Mouse (Mus musculus) heart, embryonic 15.5 days (tissue): ENCODE data around the gene 4930590J08Rik. TPM values are rescaled to one million over a fixed set of nuclear protein-coding genes. Genes with fewer than 3 reads are reported as not detected.
A peak's percentile ranks its signal among the peaks of the same experiment; 100 is the strongest.
"Not testable (repeated sequence)": the region's sequence is repeated elsewhere in the genome, so short reads cannot be mapped to it uniquely, and the experiment has no call there.

Experiments
- ATAC-seq: fragments of 200-750 bp; cut with Nextera tagmentation; replicated peaks from 2 replicates; pipeline ENCODE4 v1.8.0; 2017; ENCODE audit warnings: low read depth, moderate TSS enrichment; ENCODE audit not compliant: insufficient number of reproducible peaks, insufficient read depth, low FRiP score
- H3K27ac ChIP-seq: fragments of 300-500 bp; sonication (generic); 2 replicates; pipeline ENCODE4 v1.5.1; 2015; ENCODE audit warnings: mild to moderate bottlenecking, inconsistent platforms
- H3K27me3 ChIP-seq: fragments of 300-500 bp; sonication (generic); 2 replicates; pipeline ENCODE4 v1.6.1; 2015; ENCODE audit warnings: inconsistent platforms
- H3K36me3 ChIP-seq: fragments of 300-500 bp; sonication (generic); 2 replicates; pipeline ENCODE4 v1.6.1; 2015; ENCODE audit warnings: mild to moderate bottlenecking, inconsistent platforms
- H3K4me1 ChIP-seq: fragments of 300-500 bp; sonication (generic); replicated peaks from 2 replicates; pipeline ENCODE4 v1.6.1; 2015; ENCODE audit warnings: inconsistent platforms
- H3K4me2 ChIP-seq: fragments of 300-500 bp; sonication (generic); 2 replicates; pipeline ENCODE4 v1.6.1; 2015; ENCODE audit warnings: inconsistent platforms, mild to moderate bottlenecking, moderate library complexity
- H3K4me3 ChIP-seq: fragments of 300-500 bp; sonication (generic); 2 replicates; pipeline ENCODE4 v1.5.1; 2015; ENCODE audit warnings: mild to moderate bottlenecking, inconsistent platforms
- H3K9ac ChIP-seq: fragments of 300-500 bp; sonication (generic); 2 replicates; pipeline ENCODE4 v1.6.1; 2015; ENCODE audit warnings: mild to moderate bottlenecking, inconsistent platforms
- H3K9me3 ChIP-seq: fragments of 300-500 bp; sonication (generic); replicated peaks from 2 replicates; pipeline ENCODE4 v1.6.1; 2016; ENCODE audit warnings: inconsistent platforms
- WGBS: fragments of 180-500 bp; shearing (Covaris S2); methylation state at CpG from one replicate; pipeline ENCODE4 v1.1.7; 2015; ENCODE audit warnings: mixed read lengths; 5-methylcytosine and 5-hydroxymethylcytosine counted together
- polyA plus RNA-seq: library from polyadenylated mRNA; unstranded; fragments of >200 nt; fragmentation: Nextera tagmentation; extraction: Ambion mirVana; gene quantifications from 2 replicates; pipeline ENCODE4 v1.2.1, GENCODE M21; 2015

4930590J08Rik gene
- polyA plus RNA-seq, 1 experiment from 2014 or later: 0.31 TPM

DNA sequence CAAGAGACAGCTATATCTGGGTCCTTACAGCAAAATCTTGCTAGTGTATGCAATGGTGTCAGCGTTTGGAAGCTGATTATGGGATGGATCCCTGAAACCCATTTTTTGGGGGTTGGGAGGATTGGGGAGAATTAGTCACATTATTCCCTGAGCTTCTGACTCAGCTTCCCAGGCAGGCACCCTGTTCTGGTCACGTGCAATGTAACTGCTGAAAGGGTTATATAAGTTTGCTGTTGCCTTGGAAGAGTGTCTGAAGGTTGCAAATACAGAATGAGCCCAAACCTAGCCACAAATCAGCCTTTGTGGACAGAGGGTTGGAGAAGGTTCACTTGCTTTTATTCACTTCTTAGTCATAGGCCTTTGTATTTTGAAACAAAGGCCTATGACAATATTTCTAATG is 10.8 kb upstream of the 4930590J08Rik start:
- Histone ChIP-seq H3K4me1 (no peaks in the 10 kb centered on the region), H3K27ac (no peak overlapping the region), H3K4me3 (no peak overlapping the region), H3K4me2 (no peak overlapping the region), H3K9ac (no peak overlapping the region), H3K36me3 (peaks cover 85% of the 10 kb centered on the region), H3K27me3 (no peaks in the 10 kb centered on the region), H3K9me3 (no peaks in the 10 kb centered on the region)
- ATAC-seq: no peak
- 92% methylated on average over 2 of the region's 2 CpGs for WGBS

DNA sequence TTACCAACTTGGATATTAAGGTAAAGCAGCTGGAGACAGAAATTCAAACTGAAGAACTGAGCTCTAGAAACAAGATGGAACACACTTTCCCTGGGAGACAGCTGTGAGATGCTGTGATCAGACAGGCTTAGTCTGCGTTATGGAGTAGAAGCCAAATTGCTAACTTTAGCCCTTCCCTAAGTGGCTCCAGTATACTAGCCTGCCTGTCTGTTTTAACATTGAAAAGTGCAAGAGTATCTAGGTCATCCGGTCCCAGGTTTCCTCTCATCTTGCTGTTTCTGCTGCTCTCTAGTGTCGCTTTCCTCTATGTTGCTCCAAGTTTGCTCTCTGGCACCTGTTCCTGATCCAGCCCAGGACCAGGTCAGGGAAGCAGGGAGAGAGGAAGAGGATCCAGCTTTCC is 5.8 kb upstream of the 4930590J08Rik start:
- Histone ChIP-seq H3K4me3 (no peak overlapping the region), H3K9ac (no peak overlapping the region), H3K27me3 (no peaks in the 10 kb centered on the region), H3K9me3 (no peaks in the 10 kb centered on the region), H3K27ac (no peak overlapping the region), H3K4me1 (no peaks in the 10 kb centered on the region), H3K4me2 (no peak overlapping the region), H3K36me3 (peaks cover 85% of the 10 kb centered on the region)
- no peak for ATAC-seq
- 81% methylated on average over 3 of the region's 3 CpGs for WGBS

GRCm38 (mm10) chr6:91901505-91901904 is 1.1 kb upstream of the 4930590J08Rik start:
- no peaks in the 10 kb centered on the region for H3K4me1 ChIP-seq
- no peak; the same call in 1 of the 2 replicates for ATAC-seq
- H3K27ac ChIP-seq: no peak overlapping the region
- H3K4me3 ChIP-seq: no peak overlapping the region
- H3K27me3 ChIP-seq: no peaks in the 10 kb centered on the region
- H3K9ac ChIP-seq: no peak overlapping the region
- no peaks in the 10 kb centered on the region for H3K9me3 ChIP-seq
- H3K4me2 ChIP-seq: no peak overlapping the region
- WGBS: 28% methylated on average over 5 of the region's 5 CpGs
- H3K36me3 ChIP-seq: peaks cover 47% of the 10 kb centered on the region

GRCm38 (mm10) chr6:91914011-91914410 is 11.4 kb downstream of the 4930590J08Rik start:
- no peaks in the 10 kb centered on the region for H3K36me3 ChIP-seq
- H3K4me1 ChIP-seq: no peaks in the 10 kb centered on the region
- H3K4me3 ChIP-seq: no peak overlapping the region
- no peak overlapping the region for H3K4me2 ChIP-seq
- no peak overlapping the region for H3K27ac ChIP-seq
- H3K9ac ChIP-seq: no peak overlapping the region
- H3K9me3 ChIP-seq: no peaks in the 10 kb centered on the region
- no peak for ATAC-seq
- WGBS: 84% methylated on average over 10 of the region's 10 CpGs
- no peaks in the 10 kb centered on the region for H3K27me3 ChIP-seq

DNA sequence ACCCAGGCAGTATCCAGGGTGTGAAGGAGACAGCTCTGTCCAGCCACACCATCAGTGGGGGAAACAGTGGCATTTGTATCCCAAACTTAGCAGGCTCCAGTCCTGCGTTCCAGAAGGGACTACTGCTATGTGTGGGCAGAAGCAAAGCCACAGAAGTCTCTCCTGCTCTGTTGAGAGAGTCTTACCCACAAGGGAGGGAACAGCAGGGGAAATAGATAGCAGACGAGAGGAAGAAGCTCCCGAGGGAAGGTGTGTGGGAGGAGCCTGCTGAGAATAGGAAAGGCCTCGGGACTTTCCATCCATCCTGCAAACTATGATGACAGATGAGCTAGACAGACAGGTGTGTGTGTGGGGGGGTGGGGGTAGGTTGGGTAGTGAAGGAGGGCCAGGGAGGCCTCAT is 14.7 kb downstream of the 4930590J08Rik start:
- Histone ChIP-seq H3K27ac (no peak overlapping the region), H3K9me3 (no peaks in the 10 kb centered on the region), H3K4me1 (no peaks in the 10 kb centered on the region), H3K4me3 (no peak overlapping the region), H3K9ac (no peak overlapping the region), H3K36me3 (no peaks in the 10 kb centered on the region), H3K4me2 (no peak overlapping the region), H3K27me3 (no peaks in the 10 kb centered on the region)
- ATAC-seq: no peak
- WGBS: 24% methylated on average over 4 of the region's 4 CpGs

GRCm38 (mm10) chr6:91917716-91918115 is 15.1 kb downstream of the 4930590J08Rik start:
- no peak overlapping the region for H3K4me2 ChIP-seq
- no peaks in the 10 kb centered on the region for H3K36me3 ChIP-seq
- no peaks in the 10 kb centered on the region for H3K27me3 ChIP-seq
- H3K4me1 ChIP-seq: no peaks in the 10 kb centered on the region
- H3K4me3 ChIP-seq: no peak overlapping the region
- no peak overlapping the region for H3K27ac ChIP-seq
- 80% methylated on average over 11 of the region's 11 CpGs for WGBS
- no peaks in the 10 kb centered on the region for H3K9me3 ChIP-seq
- H3K9ac ChIP-seq: no peak overlapping the region
- no peak for ATAC-seq

DNA sequence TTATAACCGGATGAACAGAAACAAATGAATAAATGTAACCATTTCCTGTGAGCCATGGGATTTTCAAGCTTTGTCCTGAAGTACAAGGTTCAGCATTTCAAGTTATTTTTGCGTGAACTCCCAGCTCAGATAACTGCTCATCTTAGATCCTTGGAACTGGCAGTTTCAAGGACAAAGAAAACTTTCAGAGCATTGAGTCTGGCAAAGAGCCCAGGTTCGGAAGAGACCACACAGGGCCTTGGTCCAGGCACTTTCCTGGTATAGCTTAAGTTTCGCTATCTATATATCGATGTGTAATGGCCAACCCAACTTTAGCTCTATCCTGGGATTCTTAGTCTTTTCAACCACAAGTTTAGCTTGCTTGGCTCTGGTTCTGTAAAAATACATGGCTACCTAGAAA is 28.6 kb downstream of the 4930590J08Rik start:
- WGBS: 45% methylated on average over 5 of the region's 5 CpGs
- ATAC-seq: no peak
- Histone ChIP-seq H3K4me3 (no peak overlapping the region), H3K27ac (no peak overlapping the region), H3K4me2 (no peak overlapping the region), H3K36me3 (no peaks in the 10 kb centered on the region), H3K4me1 (0 out of 2 replicates have a peak, but pooled peaks cover 5% of the 10 kb centered on the region), H3K9me3 (no peaks in the 10 kb centered on the region), H3K9ac (no peak overlapping the region), H3K27me3 (no peaks in the 10 kb centered on the region)

DNA sequence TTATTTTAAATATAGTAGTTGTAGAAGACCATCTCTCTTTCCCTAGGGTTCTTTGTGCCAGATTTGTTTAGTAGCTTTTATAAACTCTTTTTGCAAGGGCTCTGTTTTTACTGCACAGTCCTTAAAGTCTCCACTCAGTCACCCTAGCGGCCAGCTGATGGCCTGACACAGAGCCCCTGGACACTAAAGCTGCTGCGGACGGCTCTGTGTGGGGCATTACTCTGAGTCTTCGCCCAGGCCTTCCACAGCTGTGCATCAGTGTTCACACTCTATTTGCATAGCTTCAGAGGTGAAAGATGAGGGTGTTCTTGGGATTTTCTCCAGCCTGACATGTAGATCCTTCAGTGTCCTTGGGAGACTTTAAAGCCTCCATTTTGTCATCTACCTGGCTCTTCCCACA is 35.9 kb downstream of the 4930590J08Rik start:
- H3K27me3 ChIP-seq: no peaks in the 10 kb centered on the region
- no peaks in the 10 kb centered on the region for H3K36me3 ChIP-seq
- H3K9me3 ChIP-seq: no peaks in the 10 kb centered on the region
- 54% methylated on average over 4 of the region's 4 CpGs for WGBS
- no peaks in the 10 kb centered on the region for H3K4me1 ChIP-seq
- no peak overlapping the region for H3K9ac ChIP-seq
- H3K27ac ChIP-seq: no peak overlapping the region
- ATAC-seq: no peak
- no peak overlapping the region for H3K4me2 ChIP-seq
- no peak overlapping the region for H3K4me3 ChIP-seq

GRCm38 (mm10) chr6:91948426-91948825 is 45.8 kb downstream of the 4930590J08Rik start:
- ATAC-seq: no peak
- Histone ChIP-seq H3K9ac (no peak overlapping the region), H3K9me3 (no peaks in the 10 kb centered on the region), H3K4me3 (no peak overlapping the region), H3K36me3 (no peaks in the 10 kb centered on the region), H3K27me3 (peaks cover 12% of the 10 kb centered on the region), H3K4me1 (no peaks in the 10 kb centered on the region), H3K4me2 (no peak overlapping the region), H3K27ac (no peak overlapping the region)
- WGBS: 56% methylated on average over 2 of the region's 2 CpGs

DNA sequence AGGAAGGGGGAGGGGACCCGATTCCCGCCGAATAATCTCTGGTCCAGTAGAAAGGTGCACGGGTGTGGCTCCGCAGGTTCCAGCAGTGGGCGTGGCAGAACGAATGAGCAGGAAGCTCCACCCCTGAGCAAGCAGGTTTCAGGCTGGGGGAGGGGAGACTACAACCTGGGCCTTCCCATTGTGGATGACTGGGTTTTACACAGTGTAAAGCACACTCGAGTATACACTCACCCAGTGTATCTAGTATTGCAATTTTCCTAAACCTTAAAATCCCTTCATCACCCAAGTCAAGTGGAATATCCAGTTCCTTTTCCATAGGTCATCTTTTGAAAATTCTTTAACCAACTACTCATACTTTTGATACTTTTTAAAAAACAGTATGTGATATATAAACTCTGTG is 55.4 kb downstream of the 4930590J08Rik start:
- H3K4me2 ChIP-seq, H3K4me1 ChIP-seq, H3K36me3 ChIP-seq, H3K9me3 ChIP-seq, H3K27ac ChIP-seq, H3K27me3 ChIP-seq, H3K9ac ChIP-seq, H3K4me3 ChIP-seq, ATAC-seq: not testable (repeated sequence)
- WGBS: 16% methylated on average over 3 of the region's 8 CpGs

GRCm38 (mm10) chr6:91960028-91960811 is 57.6 kb downstream of the 4930590J08Rik start:
- H3K27me3 ChIP-seq: peaks cover 7% of the 10 kb centered on the region
- WGBS: 21% methylated on average over 8 of the region's 8 CpGs
- H3K27ac ChIP-seq: peak overlapping the region; percentile 72
- 0 out of 2 replicates have a peak overlapping the region, but pooled peaks have one; percentile 7 for H3K4me3 ChIP-seq
- H3K4me2 ChIP-seq: peak overlapping the region; percentile 41
- ATAC-seq: peak; percentile 65
- H3K9ac ChIP-seq: no peak overlapping the region
- H3K4me1 ChIP-seq: 0 out of 2 replicates have a peak, but pooled peaks cover 3% of the 10 kb centered on the region
- no peaks in the 10 kb centered on the region for H3K9me3 ChIP-seq
- no peaks in the 10 kb centered on the region for H3K36me3 ChIP-seq

DNA sequence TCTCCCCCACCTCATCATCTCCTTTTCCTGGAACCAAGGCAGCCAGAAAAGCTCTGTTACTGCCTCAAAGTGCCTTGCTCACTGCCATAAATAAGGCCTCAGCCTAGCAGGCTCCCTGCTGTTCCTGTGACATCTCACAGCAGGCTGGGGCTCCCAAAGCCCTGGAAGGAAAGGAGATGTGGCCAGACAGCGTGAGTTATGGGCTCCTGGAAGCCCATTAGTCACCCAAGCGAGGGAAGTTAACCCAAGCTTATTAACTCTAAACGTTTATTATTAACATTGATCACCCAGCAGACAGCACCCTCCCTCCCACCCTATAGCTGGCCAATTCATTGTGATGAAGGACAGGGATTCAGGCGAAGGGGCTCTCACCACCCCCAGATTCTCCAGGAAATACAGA is 60.8 kb downstream of the 4930590J08Rik start:
- 0 out of 2 replicates have a peak, but pooled peaks cover 3% of the 10 kb centered on the region for H3K4me1 ChIP-seq
- no peak overlapping the region for H3K27ac ChIP-seq
- peaks cover 7% of the 10 kb centered on the region; the same call in 1 of the 2 replicates for H3K27me3 ChIP-seq
- no peaks in the 10 kb centered on the region for H3K9me3 ChIP-seq
- no peaks in the 10 kb centered on the region for H3K36me3 ChIP-seq
- H3K4me3 ChIP-seq: no peak overlapping the region
- H3K4me2 ChIP-seq: no peak overlapping the region
- WGBS: 38% methylated on average over 4 of the region's 4 CpGs
- ATAC-seq: no peak
- no peak overlapping the region for H3K9ac ChIP-seq
